Mouse (Mus musculus) frontal cortex, adult 2 months (tissue): ENCODE measurements around the gene Gm21627. TPM values are rescaled to one million over a fixed set of nuclear protein-coding genes. Genes with fewer than 3 reads are reported as not detected.
"Not testable (repeated sequence)": the region's sequence is repeated elsewhere in the genome, so short reads cannot be mapped to it uniquely, and the experiment has no call there.

Source experiments
- DNase-seq, 2 experiments: peaks; one replicate each; pipeline ENCODE4 v3.0.0; 2022; ENCODE audit warnings: low spot score in 1 of 2; ENCODE audit errors: extremely low spot score in 1 of 2
- polyA plus RNA-seq: library from polyadenylated mRNA; depleted of rRNA; stranded (reverse); fragments of >200 nt; gene quantifications from 2 replicates; pipeline ENCODE4 v1.2.3, GENCODE M21; 2012; rRNA removed

Gene Gm21627
- not detected in 2 replicates for polyA plus RNA-seq

GRCm38 (mm10) chrY:63228127-63228526 lies at the start of gene Gm21627:
TSS of gene Gm21627 (plus strand) at chrY:63228427.
- not testable (repeated sequence) for DNase-seq
